Mouse (Mus musculus) embryo, embryonic 10.5 days (tissue): ENCODE results near the gene Calcr.
A peak's percentile ranks its signal among the peaks of the same experiment; 100 is the strongest.
"Not testable (repeated sequence)": the region's sequence is repeated elsewhere in the genome, so short reads cannot be mapped to it uniquely, and the experiment has no call there.

Source experiments
- DNase-seq: peaks from one replicate; pipeline ENCODE4 v3.0.0-alpha.2; 2015; ENCODE audit warnings: low spot score

The Calcr gene

DNA sequence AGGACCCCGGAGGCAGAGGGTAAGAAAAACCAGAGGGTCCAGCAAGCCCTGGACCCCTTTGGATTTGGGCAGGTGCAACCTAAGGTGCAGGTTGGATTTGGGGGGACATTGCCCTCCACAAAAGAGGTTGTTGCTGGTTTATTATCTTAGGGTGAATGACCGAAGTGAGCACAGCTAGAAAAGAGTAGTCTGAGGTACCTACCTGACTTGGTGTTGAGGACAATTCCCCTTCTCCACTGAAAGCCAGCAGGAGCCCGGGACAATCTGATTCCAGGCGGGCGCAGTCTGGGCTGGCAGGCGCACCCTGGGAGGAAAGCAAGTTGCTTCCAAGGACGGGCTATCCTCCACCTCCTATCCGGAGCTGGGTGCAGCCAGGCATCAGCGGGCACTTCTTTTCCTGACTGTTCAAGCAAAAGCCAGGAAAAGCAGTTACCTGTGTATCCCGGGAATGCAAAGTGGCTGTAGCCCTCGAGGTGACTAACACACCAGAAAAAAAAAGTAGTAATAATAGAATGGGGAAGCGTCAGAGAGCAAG lies at the start of gene Calcr:
TSS of gene Calcr (minus strand) at position 485 of the 535 bp plus-strand sequence.
- DNase-seq = peak; percentile 11

DNA sequence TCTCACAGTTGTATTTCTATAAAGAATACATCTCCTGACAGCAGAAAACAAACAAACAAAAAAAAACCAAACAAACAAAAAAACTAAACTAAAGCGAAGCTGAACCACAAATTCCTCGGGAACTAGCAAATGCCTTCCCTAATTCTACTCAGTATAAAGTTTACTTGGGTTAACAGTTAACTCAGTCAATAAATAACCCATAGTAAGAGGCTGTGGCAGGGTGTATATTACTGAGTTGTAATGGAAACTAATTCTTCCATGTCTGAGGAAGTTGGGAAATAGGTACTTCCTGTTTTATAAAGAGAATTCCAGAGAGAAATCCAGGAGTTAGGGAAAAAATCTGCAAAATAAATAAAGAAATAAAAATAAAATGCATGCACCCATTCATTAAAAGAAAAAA lies 3.0 kb upstream of the Calcr start:
- DNase-seq = no peak

DNA sequence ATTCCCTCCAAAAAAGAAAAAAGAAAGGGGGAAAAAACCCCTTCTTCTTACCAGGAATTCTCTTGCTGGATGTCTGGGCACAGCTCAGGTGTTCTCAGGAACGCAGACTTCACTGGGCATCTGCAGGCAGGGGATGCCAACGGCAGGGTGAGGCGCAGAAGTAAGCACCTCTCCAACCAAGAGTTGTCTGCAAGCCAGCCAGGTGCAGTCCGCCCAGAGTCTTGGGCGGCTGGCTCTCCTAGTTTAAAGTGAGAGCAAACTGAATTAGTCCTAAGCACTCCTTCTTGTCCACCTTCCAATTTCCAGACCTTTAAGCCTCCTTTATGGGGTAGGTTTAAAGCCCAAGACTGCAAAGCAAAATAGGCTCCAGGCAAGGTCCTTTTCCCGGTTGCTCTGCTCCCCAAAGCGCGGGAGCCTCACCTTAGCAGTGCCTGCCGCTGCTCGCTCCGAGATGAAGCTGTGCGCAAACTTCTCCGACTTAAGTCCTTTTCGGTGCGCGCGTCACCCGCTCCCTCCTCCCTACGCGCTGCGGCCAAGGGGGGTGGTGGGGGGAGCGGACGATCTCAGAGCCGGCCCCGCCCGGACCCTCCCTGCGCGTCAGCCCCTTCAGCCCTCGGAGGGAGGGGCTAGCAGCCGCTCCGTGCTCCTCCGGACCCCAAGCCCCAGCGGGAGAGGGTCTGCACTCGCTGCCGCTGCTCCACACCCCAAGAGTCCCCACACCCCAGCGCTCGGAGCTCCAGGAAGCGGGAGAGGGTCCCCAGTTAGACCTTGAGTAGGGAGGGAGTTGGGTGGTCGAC lies 1.1 kb downstream of the Calcr start:
- DNase-seq = peak; percentile 63

DNA sequence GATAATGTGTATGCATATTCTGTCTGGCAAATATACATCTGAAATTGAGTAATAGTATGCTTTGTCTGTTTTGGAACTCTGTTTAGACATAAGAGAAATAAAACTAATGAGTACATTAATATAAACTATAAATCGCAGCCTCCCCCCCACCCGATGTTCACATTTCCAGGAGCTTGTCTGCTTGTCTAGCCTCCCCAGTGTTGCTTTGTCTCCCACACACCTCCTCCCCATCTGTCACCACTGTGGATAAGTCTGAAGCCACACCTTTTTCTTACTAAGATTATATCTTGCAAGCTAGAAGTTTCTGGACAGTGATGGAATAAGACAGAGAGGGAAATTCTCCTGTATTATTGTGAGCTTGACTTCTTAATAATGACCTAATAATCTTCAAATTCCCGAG lies 12.9 kb downstream of the Calcr start:
- no peak for DNase-seq

DNA sequence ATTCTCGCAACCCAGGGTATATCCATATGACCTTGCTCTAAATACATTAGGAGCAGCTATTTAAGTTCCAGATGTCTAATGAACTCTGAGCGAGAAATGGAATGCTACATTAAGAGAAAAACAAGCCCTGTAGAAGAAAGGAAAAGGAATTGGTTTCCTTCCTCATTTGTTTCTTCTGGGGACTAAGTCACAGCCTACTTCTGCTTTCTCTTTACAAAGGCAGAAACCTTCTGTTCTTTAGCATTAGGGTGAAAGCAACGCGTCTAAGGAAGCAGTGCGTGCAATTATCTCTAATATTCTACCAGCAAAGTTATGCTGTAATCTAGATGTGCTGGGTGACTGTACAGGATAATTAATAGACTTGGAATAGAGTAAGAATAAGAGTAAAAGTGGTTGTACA lies 14.9 kb downstream of the Calcr start:
- no peak for DNase-seq

DNA sequence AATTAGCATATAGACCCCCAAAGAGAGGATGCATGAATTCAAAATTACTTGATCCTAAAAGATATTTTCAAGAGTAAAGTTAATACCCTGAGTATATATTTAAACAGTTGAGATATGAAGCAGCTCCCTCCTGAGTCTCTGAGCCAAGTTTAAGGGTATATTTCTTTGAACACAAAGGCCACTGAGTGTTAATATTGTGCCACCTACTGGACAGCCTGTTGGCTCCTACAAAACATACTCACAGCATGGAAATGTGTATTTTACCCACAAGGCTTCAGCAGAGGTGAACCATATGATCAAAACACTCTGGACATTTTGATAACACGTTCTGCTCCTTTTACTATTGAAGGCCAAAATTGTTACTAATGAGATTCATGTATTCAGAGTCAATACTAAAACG lies 19.0 kb downstream of the Calcr start:
- DNase-seq = peak; percentile 58

DNA sequence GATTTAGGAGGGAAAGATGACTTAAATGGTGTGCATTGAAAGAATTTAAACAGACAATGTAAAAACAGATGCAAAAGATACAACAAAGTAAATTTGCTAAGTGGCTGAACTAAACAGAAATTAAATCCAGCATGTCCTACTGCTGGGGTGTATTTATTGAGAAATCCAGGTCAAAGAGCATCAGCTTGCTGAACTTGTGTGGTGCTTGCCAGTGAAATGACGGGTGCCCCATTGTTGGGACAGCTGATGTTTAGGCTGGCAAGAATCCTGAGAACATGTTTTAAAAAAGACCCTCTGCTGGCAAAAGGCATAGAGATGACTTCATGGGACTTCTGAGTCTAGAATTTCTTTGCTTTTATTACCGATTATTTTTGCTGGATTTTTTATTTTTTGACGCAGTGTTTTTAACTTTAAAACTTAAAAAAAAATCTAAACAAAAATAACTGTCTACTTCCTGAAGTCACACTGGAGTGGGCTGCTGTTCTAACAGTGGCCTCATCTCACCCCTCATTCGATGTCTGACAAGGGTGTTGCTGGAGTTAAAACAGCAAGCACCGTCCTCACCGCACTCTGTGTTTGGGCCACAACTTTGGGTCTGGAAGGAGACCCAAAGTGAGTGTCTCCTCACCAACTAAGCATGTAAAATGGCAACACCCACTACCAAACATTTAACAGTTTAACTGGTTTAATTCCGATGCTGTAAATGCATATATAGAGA lies 22.4 kb downstream of the Calcr start:
- no peak for DNase-seq

DNA sequence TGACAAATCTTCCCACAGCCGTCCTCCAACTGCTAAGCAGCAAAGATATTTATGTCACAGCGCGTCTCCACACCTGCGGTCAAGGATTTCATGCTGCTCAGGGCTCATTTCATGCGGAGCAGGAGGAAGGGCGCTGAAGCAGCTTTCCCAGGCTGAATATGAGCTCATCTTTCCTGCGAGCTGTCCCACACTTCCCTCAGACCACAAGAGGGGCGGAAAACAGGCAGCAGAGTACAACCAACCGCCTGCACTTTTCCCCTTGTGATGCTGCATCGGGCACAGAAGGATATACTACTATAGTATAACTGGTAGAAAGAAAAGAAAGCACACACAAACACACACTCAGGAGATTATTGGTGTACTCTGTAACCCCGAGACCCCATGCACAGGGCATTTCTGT lies 23.2 kb downstream of the Calcr start:
- DNase-seq = no peak

DNA sequence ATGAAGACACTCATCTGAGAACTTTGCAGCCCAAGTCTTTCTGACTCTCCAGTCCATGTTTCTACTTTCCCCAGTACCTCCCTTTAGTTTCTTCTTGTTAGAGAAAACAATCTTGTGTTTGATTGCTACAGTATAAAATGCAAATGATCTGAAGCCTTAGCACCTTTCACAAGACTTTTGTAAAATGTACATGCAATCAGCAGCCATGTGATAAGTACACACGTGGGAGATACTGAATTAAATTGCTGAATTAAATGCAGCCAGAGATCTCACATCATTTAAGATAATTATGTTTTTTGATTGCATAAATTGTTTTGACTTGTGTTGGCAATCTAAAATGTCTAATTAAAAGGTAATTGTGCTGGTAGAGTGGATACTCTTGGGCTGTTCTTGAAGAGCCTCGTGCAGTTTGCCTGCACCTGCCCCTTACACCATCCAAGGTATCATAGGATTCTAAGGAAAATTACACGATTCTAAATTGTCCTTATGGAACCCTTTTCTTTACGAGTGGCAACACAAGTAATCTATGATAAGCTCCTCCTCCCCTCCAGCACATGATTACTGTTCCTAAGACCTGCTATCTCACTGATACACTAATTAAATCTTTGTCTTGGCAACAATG lies 34.2 kb downstream of the Calcr start:
- DNase-seq = no peak

DNA sequence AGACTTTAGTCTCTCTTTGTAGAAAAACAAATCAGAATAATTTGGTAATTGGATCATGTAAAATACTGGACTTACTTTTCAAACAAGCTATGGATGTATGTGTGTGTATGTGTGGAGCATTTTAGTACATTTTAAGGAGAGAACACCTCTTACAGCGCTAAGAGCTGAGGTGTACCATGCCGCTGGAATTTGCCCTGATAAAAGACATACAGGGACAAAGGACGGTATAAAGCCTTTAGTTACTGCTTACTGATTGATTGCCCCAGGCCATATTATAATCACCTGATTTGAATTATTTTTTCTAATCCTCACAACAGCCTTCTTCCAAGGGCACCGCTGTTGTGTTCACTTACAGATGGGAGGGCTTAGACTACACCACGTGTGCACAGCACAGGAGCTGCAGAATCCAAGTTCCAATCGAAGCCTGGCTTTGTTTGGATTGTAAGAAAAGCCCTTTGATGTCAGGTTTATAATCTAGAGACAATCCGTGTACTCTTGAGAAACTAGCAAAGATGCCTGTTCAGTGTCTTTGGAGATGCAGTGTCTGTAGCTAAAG lies 76.3 kb downstream of the Calcr start:
- no peak for DNase-seq

DNA sequence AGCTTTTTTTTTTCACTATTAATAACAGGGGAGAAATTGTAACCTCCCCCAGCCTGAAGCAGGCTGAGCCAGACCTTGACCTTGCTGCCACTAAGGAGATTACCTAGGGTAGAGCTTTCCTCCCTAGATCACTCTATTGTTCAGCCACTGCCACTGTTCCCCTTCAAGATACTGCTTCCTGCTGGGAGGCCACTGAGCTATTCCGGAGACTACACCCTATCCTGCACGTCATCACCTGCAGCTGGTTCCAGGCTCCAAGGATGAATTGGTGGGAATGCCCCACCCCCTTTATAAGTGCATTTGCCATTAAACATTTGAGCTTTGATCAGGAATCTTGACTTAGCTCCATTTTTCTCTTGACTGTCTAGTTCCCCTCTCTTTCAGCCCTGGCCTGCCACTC lies 86.2 kb downstream of the Calcr start:
- DNase-seq = not testable (repeated sequence)

DNA sequence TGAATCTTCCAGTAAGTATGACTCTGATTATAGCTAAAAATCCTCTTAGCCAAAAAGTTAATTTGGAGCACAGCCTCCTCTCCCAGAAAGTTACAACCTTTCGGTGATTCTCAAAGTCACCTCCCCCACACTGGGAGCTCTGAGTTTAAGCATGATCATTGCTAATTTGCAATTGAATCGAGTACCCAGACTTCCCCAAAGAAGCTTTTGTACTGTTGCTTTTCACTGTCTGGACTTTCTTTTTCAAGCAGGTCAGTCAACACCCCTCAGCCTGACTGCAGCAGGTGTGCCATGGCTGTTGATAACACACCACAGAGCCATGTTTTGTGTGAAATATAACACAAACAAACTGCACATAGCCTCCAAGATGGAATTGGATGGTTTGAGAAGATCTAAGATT lies 86.7 kb downstream of the Calcr start:
- DNase-seq = peak; percentile 20

DNA sequence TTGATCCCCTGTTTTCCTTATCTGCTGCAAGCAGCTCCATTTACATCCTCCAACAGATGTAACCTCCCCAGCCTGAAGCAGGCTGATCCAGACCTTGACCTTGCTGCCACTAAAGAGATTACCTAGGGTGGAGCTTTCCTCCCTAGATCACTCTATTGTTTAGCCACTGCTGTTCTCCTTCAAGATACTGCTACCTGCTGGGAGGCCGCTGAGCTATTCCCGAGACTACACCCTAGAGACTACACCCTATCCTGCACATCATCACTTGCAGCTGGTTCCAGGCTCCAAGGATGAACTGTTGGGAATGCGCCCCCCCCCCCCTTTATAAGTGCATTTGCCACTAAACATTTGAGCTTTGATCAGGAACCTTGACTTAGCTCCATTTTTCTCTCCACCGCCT lies 92.6 kb downstream of the Calcr start:
- not testable (repeated sequence) for DNase-seq

DNA sequence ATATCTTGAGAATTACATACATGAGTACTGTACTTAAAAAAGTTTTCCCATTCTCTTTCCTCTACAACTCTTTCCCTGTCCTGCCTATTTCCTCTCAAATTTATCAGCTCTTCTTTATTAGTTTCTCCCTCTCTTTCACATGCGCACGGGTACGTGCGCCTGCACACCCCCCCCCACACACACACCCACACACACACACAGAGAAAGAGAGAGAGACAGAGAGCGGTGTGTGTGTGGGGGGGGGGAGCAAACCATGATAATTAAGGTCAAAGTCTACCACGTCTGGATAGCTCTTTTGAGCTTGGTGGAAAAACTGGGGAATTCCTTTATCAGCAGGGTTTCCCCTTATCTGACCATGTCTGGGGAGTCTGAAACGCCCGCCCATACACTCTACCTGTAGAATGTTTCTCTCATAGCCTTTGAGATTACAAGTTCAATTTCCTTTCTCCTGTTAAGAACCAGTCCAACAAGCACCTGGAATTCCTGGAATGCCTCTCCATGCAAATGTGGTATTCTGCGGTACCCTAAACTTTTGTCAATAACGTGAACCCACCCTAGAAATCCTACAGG lies 100.3 kb downstream of the Calcr start:
- DNase-seq = no peak

DNA sequence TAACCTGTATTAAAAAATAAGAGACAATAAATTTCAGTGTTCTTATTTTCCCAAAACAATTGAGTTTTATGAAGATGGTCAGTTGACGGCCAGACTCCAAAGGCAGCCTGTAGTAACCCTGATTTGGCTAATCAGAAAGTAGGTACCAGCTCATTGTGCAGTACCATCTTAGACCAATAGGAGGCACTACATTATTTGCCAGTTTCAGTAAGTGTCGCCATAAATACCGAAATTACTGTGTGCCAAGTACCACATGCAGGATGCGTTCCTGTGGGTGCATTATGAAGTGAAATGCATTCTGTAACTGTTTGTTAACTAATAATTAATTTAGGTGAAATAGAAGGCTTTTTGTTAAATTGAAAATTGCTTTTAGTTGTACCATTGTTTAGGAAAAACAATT lies 106.1 kb downstream of the Calcr start:
- DNase-seq = no peak
